Mouse (Mus musculus): ENCODE results near the gene Spata21.
A peak's percentile ranks its signal among the peaks of the same experiment; 100 is the strongest.
"Not testable (repeated sequence)": the region's sequence is repeated elsewhere in the genome, so short reads cannot be mapped to it uniquely, and the experiment has no call there.

Spata21 gene

GRCm38 (mm10) chr4:141130704-141131342 is 42.7 kb downstream of the Spata21 start:
- no peak for DNase-seq (ENCODE audit: low spot score in 2 of 2)

- DNase-seq (ENCODE audit: low spot score in 2 of 2) = no peak
Observed at GRCm38 (mm10) chr4:141131531-141132061, 43.5 kb downstream of the Spata21 start.

- no peak for DNase-seq (ENCODE audit: low spot score in 2 of 2)
Observed at GRCm38 (mm10) chr4:141132191-141132590, 44.1 kb downstream of the Spata21 start.

GRCm38 (mm10) chr4:141133227-141133626 is 45.1 kb downstream of the Spata21 start:
- no peak for DNase-seq (ENCODE audit: low spot score in 2 of 2)

GRCm38 (mm10) chr4:141134031-141134441 is 45.9 kb downstream of the Spata21 start:
- DNase-seq (ENCODE audit: low spot score in 2 of 2) = no peak

GRCm38 (mm10) chr4:141134751-141135530 is 46.8 kb downstream of the Spata21 start:
- DNase-seq (ENCODE audit: low spot score in 2 of 2) = no peak

- DNase-seq (ENCODE audit: low spot score in 2 of 2) = no peak
Observed at GRCm38 (mm10) chr4:141136126-141136525, 48.0 kb downstream of the Spata21 start.

- DNase-seq (ENCODE audit: low spot score in 2 of 2) = not testable (repeated sequence)
Observed at GRCm38 (mm10) chr4:141137740-141138139, 49.6 kb downstream of the Spata21 start.

- DNase-seq (ENCODE audit: low spot score in 2 of 2) = no peak
Observed at GRCm38 (mm10) chr4:141138425-141139115, 50.4 kb downstream of the Spata21 start.

GRCm38 (mm10) chr4:141139116-141139970 is 51.2 kb downstream of the Spata21 start, which contains the start of gene Szrd1:
Gene Szrd1 (minus strand): TSS chr4:141139775.
- DNase-seq (ENCODE audit: low spot score in 2 of 2) = peak; percentile 97 to 98

GRCm38 (mm10) chr4:141140354-141140753 is 52.2 kb downstream of the Spata21 start:
- not testable (repeated sequence) for DNase-seq (ENCODE audit: low spot score in 2 of 2)

GRCm38 (mm10) chr4:141140967-141141366 is 52.8 kb downstream of the Spata21 start:
- DNase-seq (ENCODE audit: low spot score in 2 of 2) = no peak

- DNase-seq (ENCODE audit: low spot score in 2 of 2) = peak; percentile 63 to 78
Observed at GRCm38 (mm10) chr4:141142285-141142811, 54.2 kb downstream of the Spata21 start.

- not testable (repeated sequence) for DNase-seq (ENCODE audit: low spot score in 2 of 2)
Observed at GRCm38 (mm10) chr4:141145124-141145523, 57.0 kb downstream of the Spata21 start.

- DNase-seq (ENCODE audit: low spot score in 2 of 2) = no peak
Observed at GRCm38 (mm10) chr4:141146491-141147033, 58.4 kb downstream of the Spata21 start.

- peak; percentile 85 to 89 for DNase-seq (ENCODE audit: low spot score in 2 of 2)
Observed at GRCm38 (mm10) chr4:141147112-141148008, 59.2 kb downstream of the Spata21 start, which contains the start of gene Fbxo42. Gene Fbxo42 (plus strand): TSS chr4:141147913.

- no peak for DNase-seq (ENCODE audit: low spot score in 2 of 2)
Observed at GRCm38 (mm10) chr4:141148009-141148801, 60.1 kb downstream of the Spata21 start.

- DNase-seq (ENCODE audit: low spot score in 2 of 2) = no peak
Observed at GRCm38 (mm10) chr4:141149116-141149515, 61.0 kb downstream of the Spata21 start.

- no peak for DNase-seq (ENCODE audit: low spot score in 2 of 2)
Observed at GRCm38 (mm10) chr4:141157485-141157884, 69.4 kb downstream of the Spata21 start.
